Mouse (Mus musculus) testis, postnatal 14 days (tissue): ENCODE measurements around the gene Golga4.

Experiments used
- DNase-seq: peaks from one replicate; pipeline ENCODE4 v3.0.0; 2021; ENCODE audit warnings: low spot score

Golga4 gene

GRCm38 (mm10) chr9:118624146-118624545 is 118.1 kb downstream of the Golga4 start:
- no peak for DNase-seq

- no peak for DNase-seq
Observed at GRCm38 (mm10) chr9:118629763-118630379, 123.8 kb downstream of the Golga4 start.
